Mouse (Mus musculus): ENCODE measurements around the gene Slc26a3. TPM values are rescaled to one million over a fixed set of nuclear protein-coding genes. Genes with fewer than 3 reads are reported as not detected.

Slc26a3 gene
- total RNA-seq, 2 experiments from 2014 or later, result 1.4 to 2.8 TPM

DNA sequence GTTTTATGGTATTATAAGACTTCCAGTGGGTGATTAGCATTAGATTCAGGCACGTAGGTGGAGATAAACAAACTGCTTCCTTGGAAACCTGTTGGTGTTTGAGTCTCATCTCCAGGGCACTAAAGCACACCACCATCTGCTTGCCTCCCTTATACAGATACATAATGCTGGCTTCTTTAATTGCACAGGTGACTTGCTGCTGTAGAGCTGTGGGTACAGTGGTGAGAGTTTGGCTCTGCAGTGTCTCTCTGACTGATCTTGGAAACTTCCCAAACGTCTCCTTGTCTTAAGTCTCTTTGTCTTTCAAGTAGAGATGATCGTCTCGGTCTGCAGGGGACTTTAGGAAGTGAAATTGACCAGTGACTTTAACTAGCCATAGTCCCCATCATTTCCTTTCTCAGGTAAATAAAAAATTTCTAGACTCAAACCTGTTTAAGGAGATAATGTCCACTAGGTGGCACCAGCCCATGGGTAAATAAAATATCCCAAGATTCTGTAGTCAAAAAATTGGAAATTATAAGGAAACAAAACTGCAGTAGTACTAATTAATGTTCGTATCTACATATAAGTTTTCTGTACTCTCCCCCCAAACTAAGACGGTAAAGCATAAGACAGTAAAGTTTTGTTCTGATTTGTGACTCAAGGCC lies 117.2 kb downstream of the Slc26a3 start:
- intact Hi-C loops (cut with DNase I), result loop anchor here (1.0 to 10.0 kb wide), 5 partner anchors 124 to 417 kb away; partner anchors contain the start of gene Bcap29
- no peak for DNase-seq

DNA sequence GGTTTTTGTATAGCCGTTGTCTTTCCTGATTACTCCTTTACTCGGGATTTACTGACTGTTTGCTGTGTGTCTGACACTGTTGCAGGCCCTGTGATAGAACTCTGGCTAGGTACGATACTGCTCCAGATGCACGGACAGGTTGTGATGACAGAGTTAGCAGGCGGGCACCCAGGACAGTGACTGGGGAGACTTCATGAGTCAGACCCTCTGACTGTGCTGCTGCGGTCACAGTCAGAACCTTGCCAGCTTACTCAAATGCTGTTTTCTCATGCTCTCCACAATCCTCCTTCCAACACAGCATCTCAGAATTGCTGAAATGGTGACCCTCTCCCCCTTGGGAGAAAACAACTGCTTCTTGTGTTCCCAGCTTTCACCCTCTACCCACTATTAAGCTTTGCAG lies 117.8 kb downstream of the Slc26a3 start:
- DNase-seq, result no peak
- intact Hi-C loops (cut with DNase I), result loop anchor here (2.0 to 10.0 kb wide), 4 partner anchors 124 to 416 kb away; partner anchors contain the start of gene Bcap29

DNA sequence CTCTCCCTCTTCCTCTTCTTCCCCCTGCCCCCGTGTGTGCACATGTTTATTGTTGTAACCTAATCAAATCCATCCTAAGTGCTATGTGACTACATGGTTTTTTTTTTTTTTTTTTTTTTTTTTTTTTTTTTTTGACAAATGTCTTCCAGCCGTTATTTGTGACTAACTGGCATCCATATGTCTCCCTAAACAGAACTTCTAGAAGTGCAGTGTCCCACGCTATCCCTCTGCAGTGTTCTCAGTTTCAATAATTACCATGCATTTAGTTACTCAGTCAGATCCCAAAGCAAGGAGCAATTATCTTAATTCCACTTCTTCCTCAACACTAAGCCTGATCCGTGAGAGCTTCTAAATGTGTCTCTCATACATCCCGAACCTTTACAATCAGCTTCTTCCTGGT lies 120.5 kb downstream of the Slc26a3 start:
- DNase-seq, result no peak
- intact Hi-C loops (cut with DNase I), result no loop called here

DNA sequence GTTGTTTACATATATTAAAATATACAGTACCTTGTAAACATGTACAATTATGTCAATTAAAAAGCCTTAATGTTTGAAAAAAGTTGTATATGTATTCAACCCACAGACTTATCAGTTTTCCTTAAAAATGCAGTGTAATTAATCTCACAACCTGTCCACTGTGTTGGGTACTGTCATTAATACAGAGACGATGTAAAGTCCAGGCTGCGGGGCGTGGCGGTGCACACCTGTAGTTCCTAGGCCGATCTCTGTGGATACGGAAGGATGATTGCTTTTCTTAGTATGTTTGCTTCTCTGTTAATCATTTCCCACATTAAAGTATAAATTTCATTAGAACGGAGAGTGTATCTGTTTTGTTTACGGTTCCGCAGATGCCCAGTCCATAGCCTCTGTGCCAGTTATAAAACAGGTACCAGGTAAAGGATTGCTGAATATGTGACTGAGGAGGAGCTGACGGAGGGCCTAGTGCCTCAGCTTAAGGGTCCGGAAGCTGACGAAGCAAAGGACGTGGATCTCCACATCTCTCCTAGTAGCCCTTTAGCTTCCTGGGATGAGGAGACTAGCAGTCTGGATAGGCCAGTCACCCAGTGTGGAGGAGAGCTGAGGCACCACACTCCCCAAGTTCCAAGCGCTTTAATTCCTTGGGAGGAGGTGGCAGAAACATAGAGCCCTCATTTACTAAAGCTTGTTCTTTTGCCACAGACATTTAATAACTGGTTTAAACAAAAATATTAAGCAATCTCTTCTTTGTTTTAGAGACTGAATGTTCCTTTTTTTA lies 122.2 kb downstream of the Slc26a3 start:
- intact Hi-C loops (cut with DNase I), result no loop called here
- DNase-seq, result no peak

DNA sequence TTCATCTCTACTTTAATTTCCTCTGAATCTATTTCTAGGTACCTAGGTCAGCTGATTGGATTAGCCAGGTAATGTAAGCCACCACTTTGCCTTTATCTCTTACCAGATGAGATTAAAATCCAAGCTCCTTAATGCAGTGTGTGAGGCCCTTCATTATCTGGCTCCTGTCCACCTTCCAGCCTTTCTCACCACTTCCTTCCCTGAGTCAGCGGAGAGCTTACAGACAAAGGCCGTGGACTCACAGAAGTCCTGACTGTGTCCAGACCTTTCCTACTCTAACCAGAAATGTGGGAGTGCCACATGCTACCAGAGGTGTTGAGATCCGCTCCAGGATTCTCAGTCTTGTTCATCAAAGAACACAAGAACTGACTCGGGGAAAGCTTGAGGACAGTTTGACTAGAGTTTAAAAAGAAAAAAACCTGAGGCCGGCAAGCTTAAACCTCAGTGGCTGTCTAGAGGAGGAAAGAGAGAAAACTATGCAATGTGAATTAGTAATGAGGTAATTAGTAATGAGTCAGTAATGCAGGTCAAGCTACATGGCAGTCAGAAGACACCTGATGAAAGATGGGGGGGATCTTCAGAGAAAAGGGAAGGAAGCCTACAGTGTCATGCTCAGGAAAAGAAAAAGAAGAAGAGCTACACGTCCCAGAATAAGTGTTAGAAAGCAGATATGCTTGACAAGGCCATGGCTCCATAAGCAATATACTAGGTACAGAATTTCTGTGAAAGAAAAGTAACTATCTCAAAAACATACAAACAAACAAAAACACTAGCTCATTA lies 123.2 kb downstream of the Slc26a3 start:
- DNase-seq, result no peak
- intact Hi-C loops (cut with DNase I), result no loop called here

DNA sequence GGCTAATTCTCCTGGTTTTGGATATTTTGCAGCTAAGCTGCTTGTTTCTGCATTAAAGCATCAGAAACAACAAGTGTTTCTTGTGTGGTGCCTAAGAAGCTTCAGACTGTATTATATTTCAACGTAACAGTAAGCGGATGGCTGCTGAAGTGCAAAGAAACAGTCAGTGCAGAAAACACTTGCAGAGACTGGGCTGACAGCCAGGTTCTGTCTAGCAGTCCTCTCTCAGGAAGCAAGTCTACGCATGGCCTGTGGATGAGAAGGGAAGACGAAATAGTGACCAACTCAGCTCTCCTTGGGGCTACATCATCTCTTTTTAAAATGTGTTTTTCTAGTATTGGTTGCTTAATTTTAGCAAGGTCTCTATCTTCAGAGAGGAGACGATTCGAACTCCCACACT lies 129.4 kb downstream of the Slc26a3 start:
- intact Hi-C loops (cut with DNase I), result no loop called here
- peak in 1 of 2 experiments; percentile 5 for DNase-seq

DNA sequence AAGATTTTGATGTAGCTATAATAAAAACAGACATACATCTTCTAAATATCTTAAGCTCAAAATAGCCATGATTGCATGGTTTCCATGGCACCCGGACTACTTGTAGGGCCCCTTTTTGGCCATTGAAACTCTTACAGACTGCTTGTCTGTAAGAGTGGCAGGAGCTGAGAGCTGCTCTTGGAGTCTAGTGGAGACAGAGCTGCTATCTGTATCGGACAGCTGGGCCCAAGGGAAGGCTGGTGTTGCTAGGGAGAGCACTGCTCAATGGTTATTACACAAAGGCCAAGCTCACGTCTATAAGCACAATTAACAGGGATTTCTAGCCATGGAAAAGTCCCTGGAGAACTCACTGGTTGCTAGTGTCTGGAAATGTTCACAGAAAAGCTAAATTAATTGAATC lies 130.7 kb downstream of the Slc26a3 start:
- no peak for DNase-seq
- intact Hi-C loops (cut with DNase I), result no loop called here

Other genes with a start within 250 kb of the Slc26a3 start
- not detected for gene Gm6993, start 150.1 kb upstream of the Slc26a3 start, total RNA-seq (2021)
- 10 to 100 TPM; 75.8 to 81.2 TPM for gene Lamb1, start 125.6 kb upstream of the Slc26a3 start, total RNA-seq (2021)
- 100 to 1,000 TPM; 417 to 433 TPM for gene Dld, start 39.4 kb upstream of the Slc26a3 start, total RNA-seq (2021)
- 10 to 100 TPM in 1 of 2 experiments, 1 to 10 TPM in 1; 9.6 to 10.6 TPM for gene Cbll1, start 108.7 kb downstream of the Slc26a3 start, total RNA-seq (2021)
- gene Slc26a4, start 169.1 kb downstream of the Slc26a3 start, total RNA-seq (2021), result under 1 TPM; 0.08 to 0.11 TPM
- 10 to 100 TPM; 29.5 to 33.7 TPM for gene Bcap29, start 243.8 kb downstream of the Slc26a3 start, total RNA-seq (2021)